Mouse (Mus musculus) effector memory CD4-positive, alpha-beta T cell, adult 5 months (primary cell): Measurements from ENCODE around the gene Gm20521. TPM values are rescaled to one million over a fixed set of nuclear protein-coding genes. Genes with fewer than 3 reads are reported as not detected.

Experiments used
- polyA plus RNA-seq: library from polyadenylated mRNA; unstranded; fragments of 100-300 nt; shearing (Covaris generic); gene quantifications from one replicate; pipeline ENCODE4 v1.2.1, GENCODE M21; 2017

Gm20521 gene
- polyA plus RNA-seq = not detected

DNA sequence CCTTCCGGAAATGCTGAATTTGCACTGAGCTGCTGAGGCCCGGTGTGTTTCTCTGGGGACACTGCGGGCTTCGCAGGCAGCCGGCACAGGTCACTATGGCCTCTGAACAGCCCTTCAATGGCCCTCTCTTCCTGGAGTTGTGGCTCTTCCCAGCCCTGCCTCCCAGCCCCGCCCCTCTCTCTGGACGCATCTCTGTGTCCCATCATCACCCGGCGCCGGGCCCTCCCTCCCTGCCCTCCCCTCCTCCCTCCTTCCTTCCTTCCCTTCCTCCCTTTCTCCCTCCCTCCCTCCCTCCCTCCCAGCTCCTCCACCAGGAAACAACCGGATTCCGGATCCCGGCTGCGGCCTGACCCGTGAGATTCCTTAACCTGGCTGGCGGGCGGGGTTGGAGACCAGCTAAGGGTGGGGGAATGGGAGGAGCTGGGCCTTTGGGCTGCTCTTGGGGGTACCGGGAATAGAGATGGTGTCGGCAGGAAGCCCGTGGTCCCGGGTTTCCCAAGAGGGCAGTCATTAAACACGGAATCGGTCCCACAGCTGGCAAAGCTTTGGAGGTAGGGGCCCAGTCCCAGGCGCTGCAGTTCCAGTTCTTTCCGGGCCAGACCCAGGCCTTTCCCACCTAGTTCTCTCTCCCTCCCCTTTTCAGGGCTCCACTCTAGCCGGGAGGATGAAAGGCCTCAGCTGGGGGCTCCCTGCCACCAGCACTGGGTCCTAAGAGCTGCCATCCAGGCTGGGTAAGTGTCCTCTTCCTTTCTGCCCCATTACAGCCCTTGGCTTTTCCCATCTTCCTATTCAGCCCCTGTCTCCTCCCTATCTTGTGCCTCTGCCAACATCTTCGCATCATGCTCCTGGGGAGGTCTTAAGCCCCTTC lies at the start of gene Gm20521, which contains the start of gene Bcl2l2:
Gene Gm20521, plus strand, starts transcription at position 288 of the 868 bp plus-strand sequence.
Gene Bcl2l2, plus strand, starts transcription at position 224 of the 868 bp plus-strand sequence.

DNA sequence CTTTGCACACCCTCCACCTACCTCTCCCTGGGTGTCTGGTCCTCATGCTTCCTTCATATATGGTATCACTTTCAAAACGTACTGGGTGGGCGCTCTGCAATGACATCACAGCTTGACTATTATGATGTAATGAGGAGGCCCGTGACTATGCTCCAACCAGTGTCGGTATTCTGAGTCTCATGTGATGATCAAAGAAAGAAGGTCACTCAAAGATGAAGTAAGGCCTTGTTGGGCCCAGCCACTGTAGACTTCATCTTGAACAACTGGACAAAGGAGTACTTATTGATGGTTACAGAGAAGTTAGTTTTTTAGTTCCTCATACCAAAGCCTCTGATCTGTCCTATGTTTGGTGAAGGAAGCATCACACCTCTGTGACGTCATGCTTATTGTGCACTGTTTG lies 12.4 kb upstream of the Gm20521 start, which contains the start of gene Homez:
Gene Homez, minus strand, starts transcription at position 101 of the 400 bp plus-strand sequence.

GRCm38 (mm10) chr14:54877048-54877715 lies 6.1 kb upstream of the Gm20521 start, which contains the start of gene Ppp1r3e:
TSS of gene Ppp1r3e (minus strand) at chr14:54877550.

GRCm38 (mm10) chr14:54892200-54892599 lies 9.0 kb downstream of the Gm20521 start, which contains the start of gene Pabpn1:
TSS of gene Pabpn1 (plus strand) at chr14:54892500.

DNA sequence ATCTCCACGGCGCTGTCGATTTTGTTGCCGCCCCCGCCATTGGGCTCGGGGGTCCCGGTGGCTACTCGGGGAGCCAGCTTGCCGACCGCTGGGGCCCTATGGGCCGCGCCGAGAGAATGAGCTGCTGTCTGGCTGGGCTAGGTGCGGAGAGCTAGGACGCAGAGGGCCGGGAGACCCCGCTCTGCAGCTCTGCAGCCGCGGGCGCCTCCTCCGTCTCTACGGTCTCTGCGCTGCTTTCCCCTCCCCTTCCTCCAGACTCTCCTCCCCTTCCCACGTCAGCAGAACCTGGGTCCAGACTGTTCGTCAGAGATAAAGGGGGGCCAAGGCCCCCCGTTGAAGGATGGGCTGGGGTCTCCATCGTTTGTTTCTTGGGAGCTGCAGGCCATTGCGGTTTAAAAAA lies 29.6 kb downstream of the Gm20521 start, which contains the start of gene Slc22a17:
Gene Slc22a17, minus strand, starts transcription at position 247 of the 400 bp plus-strand sequence.

DNA sequence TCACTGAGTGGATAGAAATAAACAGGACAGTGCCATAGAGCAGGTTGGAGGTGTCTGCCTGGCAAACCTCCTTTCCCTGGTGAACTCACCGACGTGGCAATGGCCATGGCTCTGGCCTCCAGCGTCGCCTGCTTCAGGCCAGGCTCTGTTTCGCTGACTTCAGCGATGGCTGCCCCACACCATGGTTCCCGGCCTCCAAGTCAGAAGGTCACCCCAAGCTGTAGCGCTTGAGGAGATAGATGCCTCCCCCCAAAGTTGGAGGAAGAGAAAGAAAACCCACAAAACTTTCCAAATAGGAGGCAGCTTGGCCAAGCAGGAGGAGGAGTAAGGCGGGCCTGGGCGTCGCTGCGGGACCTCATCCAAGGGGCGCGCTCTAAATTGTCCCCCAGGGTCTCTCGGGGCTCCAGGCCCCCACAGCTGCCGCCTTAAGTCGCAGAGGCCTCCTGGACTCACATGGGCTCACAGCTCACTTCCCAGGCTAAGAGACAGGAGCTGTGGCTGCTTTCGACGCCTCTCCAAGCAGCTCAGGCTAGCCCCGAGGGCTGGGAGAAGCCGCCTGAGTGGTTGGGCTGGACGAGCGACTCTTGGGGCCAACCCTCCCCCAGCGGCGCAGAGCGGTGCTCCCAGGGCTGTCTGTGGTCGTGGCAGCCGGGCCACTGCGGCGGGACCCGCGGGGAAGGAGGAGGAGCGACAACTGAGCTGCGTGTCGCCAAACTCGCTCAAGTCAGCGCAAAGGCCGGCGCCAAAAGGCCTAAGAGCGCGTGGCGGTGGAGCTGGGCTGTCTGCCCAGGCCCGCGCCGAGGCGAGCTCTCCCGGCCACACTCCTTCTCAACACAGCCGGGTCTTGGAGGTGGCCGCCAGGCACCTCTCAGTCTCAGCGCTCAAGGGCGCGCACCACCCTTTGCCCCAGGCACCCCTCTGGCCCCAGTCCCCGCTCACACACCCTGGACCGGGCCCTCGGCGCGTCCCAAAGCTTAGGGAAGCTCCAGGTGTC lies 42.4 kb downstream of the Gm20521 start, which contains the start of gene Efs:
Gene Efs, minus strand, starts transcription at position 778 of the 994 bp plus-strand sequence.

DNA sequence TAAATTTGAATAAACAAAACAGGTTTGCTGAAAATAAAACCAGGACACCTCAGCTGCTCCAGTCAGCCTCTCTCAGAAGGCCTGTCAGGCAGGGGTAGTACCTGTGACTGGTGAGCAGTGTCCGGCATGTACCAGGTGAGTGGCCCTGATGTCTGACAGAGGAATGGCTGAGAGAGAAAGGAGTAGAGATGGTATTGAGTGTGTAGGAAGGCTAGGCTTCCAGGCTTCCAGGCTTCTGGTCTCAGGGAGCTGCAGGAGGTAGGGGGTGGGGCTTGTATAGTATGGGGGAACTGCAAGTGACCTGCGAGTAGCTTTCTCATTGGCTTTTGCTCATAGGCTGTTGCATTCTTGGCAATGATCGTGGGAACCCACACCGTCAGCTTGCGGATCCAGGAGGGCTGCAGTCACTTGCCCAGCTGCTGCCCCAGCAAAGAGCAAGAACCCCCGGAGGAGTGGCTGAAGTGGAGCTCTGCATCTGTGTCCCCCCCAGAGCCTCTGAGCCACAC lies 49.5 kb downstream of the Gm20521 start, which contains the start of gene Il25:
Gene Il25, plus strand, starts transcription at position 51 of the 506 bp plus-strand sequence.

DNA sequence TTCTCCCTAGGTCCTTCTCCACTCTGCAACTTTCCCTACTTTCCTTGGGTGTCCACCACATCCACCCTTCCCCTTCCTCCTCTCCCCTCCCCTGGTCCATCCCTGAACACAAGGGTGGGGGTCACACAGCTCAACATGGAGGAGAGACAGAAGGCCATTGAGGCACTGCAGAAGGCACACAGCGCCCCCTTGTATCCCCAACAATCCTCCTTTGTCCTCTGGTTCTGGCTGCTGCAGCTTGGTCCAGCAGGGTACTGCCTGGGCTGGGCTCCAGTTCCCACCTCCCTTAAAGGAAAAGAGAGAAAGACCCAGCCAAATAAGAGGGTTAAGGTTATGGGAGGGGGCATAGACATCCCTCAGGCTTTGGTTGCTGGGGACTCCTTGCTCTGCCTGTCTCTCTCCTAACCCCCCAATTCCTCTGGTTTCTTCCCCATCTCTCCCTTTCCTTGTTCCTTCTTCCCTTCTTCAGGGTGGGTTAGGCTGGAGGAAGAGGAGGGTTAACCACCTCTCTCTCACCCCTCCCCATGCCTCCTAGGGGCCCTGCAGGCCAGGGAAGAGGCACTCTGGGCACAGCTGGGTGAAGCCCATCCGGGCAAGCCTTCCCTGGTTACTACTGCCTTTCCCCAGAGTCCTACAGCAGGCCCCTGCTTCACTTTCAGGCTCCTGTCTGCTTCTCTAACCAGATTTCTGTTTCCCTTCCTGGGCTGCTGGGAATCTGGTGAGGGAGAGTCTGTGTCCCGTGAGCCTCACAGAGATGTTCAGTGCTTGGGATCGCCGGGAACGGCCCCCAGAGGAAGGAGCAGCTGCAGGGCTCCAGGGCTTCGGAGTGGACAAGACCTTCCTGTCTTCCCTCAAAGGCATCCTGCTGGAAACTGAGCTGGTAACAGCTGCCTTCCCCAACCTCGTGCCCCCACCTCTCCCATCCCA lies 52.9 kb downstream of the Gm20521 start, which contains the start of gene Cmtm5:
Gene Cmtm5, plus strand, starts transcription at position 358 of the 927 bp plus-strand sequence.

Other genes with a start within 250 kb of the Gm20521 start
- gene Gm17606, start 242.5 kb upstream of the Gm20521 start, polyA plus RNA-seq = not detected
- gene Cdh24, start 242.1 kb upstream of the Gm20521 start, polyA plus RNA-seq = 3.7 TPM
- gene 1700123O20Rik, start 197.2 kb upstream of the Gm20521 start, polyA plus RNA-seq = 53.0 TPM
- 106 TPM for gene Acin1, start 196.5 kb upstream of the Gm20521 start, polyA plus RNA-seq
- 0.16 TPM for gene Gm29776, start 184.6 kb upstream of the Gm20521 start, polyA plus RNA-seq
- not detected for gene Cebpe, start 171.3 kb upstream of the Gm20521 start, polyA plus RNA-seq
- gene Slc7a8, start 101.5 kb upstream of the Gm20521 start, polyA plus RNA-seq = not detected
- gene Rnf212b, start 69.3 kb upstream of the Gm20521 start, polyA plus RNA-seq = not detected
- 7.2 TPM for gene Homez, start 12.5 kb upstream of the Gm20521 start, polyA plus RNA-seq
- gene Ppp1r3e, start 5.9 kb upstream of the Gm20521 start, polyA plus RNA-seq = 2.8 TPM
- gene Bcl2l2, start 64 bp upstream of the Gm20521 start, polyA plus RNA-seq = 0.16 TPM
- gene Pabpn1, start 9.1 kb downstream of the Gm20521 start, polyA plus RNA-seq = 198 TPM
- 1.7 TPM for gene Slc22a17, start 29.7 kb downstream of the Gm20521 start, polyA plus RNA-seq
- not detected for gene Efs, start 42.7 kb downstream of the Gm20521 start, polyA plus RNA-seq
- gene Il25, start 49.3 kb downstream of the Gm20521 start, polyA plus RNA-seq = not detected
- not detected for gene Cmtm5, start 52.8 kb downstream of the Gm20521 start, polyA plus RNA-seq
- not detected for gene Myh6, start 83.5 kb downstream of the Gm20521 start, polyA plus RNA-seq
- not detected for gene Gm17428, start 93.5 kb downstream of the Gm20521 start, polyA plus RNA-seq
- gene Myh7, start 111.2 kb downstream of the Gm20521 start, polyA plus RNA-seq = not detected
- gene Ngdn, start 132.0 kb downstream of the Gm20521 start, polyA plus RNA-seq = 107 TPM
- 13.4 TPM for gene Zfhx2, start 208.9 kb downstream of the Gm20521 start, polyA plus RNA-seq
- gene Thtpa, start 211.3 kb downstream of the Gm20521 start, polyA plus RNA-seq = 10.8 TPM
- gene Ap1g2, start 223.2 kb downstream of the Gm20521 start, polyA plus RNA-seq = 145 TPM
- not detected for gene Jph4, start 233.5 kb downstream of the Gm20521 start, polyA plus RNA-seq